Mouse (Mus musculus): ENCODE measurements around the gene Rplp2. TPM values are rescaled to one million over a fixed set of nuclear protein-coding genes. Genes with fewer than 3 reads are reported as not detected.

Rplp2 gene
- polyA plus RNA-seq, 1 experiment from 2014 or later = 684 TPM

DNA sequence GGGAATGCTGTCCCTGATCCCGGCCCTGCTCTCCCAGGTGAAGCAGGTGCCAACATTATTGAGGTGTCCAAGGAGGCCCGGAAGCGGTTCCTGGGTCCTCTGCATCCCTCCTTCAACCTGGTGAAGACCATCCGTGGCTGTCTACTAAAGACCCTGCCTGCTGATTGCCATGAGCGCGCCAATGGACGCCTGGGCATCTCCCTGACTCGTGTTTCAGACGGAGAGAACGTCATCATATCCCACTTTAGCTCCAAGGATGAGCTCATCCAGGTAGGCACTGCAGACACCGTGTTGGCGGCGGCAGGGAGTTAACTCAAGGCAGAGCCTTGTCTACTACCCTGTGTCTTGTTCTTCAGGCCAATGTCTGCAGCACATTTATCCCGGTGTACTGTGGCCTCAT, 10.1 kb downstream of the Rplp2 start:
- no peak for ATAC-seq
- WGBS = 91% methylated on average over 14 of the region's 14 CpGs

DNA sequence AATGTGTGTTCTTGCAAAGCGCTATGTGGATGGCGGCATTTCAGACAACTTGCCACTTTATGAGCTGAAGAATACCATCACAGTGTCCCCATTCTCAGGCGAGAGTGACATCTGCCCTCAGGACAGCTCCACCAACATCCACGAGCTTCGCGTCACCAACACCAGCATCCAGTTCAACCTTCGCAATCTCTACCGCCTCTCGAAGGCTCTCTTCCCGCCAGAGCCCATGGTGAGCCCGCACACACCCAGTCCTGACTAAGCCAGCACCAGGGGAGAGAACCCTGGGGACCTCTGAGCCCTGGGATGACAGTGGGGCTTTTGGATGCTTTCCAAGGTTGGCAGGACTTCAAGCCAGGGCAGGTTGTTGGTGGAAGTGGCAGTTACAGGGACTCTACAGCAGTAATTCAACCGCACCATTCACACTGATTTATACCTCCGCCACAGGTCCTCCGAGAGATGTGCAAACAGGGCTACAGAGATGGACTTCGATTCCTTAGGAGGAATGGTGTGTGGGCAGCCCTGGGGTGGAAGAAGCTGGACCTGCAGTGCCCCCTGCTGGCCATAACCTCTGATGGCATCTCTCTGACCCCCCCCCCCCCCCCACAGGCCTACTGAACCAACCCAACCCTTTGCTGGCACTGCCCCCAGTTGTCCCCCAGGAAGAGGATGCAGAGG, 11.0 kb downstream of the Rplp2 start:
- Histone ChIP-seq H3K9me3 (ENCODE audit: control insufficient read depth, low read length) (no peaks in the 10 kb centered on the region), H3K4me2 (ENCODE audit: low read length) (no peak overlapping the region), H3K27me3 (replicated peaks; ENCODE audit: control insufficient read depth, insufficient read depth, low read length) (peaks cover 25% of the 10 kb centered on the region), H3K4me1 (replicated peaks; ENCODE audit: control insufficient read depth, insufficient read depth, low read length) (peaks cover 22% of the 10 kb centered on the region), H3K9ac (replicated peaks; ENCODE audit: low read depth, low read length) (no peak overlapping the region), H3K4me3 (replicated peaks; ENCODE audit: low read length) (no peak overlapping the region), H3K36me3 (ENCODE audit: control insufficient read depth, insufficient read depth) (no peaks in the 10 kb centered on the region), H3K27ac (ENCODE audit: low read length) (no peak overlapping the region)
- ATAC-seq = no peak
- WGBS = 73% methylated on average over 15 of the region's 15 CpGs

More for the DNA sequence above, 10.1 kb downstream of the Rplp2 start:
- Histone ChIP-seq H3K4me1 (replicated peaks; ENCODE audit: control insufficient read depth, insufficient read depth, low read length) (peaks cover 22% of the 10 kb centered on the region), H3K27me3 (replicated peaks; ENCODE audit: control insufficient read depth, insufficient read depth, low read length) (peaks cover 16% of the 10 kb centered on the region), H3K27ac (ENCODE audit: low read length) (no peak overlapping the region), H3K9me3 (ENCODE audit: control insufficient read depth, low read length) (no peaks in the 10 kb centered on the region), H3K36me3 (ENCODE audit: control insufficient read depth, insufficient read depth) (no peaks in the 10 kb centered on the region), H3K9ac (replicated peaks; ENCODE audit: low read depth, low read length) (no peak overlapping the region), H3K4me2 (ENCODE audit: low read length) (no peak overlapping the region), H3K4me3 (replicated peaks; ENCODE audit: low read length) (no peak overlapping the region)

DNA sequence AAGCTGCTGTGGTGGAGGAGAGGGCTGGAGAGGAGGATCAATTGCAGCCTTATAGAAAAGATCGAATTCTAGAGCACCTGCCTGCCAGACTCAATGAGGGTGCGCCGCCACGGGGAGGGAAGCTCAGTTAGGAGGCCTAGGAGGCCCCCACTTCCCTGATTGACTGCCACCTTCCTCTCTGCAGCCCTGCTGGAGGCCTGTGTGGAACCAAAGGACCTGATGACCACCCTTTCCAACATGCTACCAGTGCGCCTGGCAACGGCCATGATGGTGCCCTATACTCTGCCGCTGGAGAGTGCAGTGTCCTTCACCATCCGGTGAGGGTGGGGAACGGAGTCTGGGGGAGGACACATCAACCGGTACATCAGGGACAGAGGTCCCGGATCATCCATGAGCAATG, 11.5 kb downstream of the Rplp2 start:
- 95% methylated on average over 11 of the region's 11 CpGs for whole genome bisulfite sequencing
- Histone ChIP-seq H3K27me3 (replicated peaks; ENCODE audit: control insufficient read depth, insufficient read depth, low read length) (peaks cover 30% of the 10 kb centered on the region), H3K36me3 (ENCODE audit: control insufficient read depth, insufficient read depth) (no peaks in the 10 kb centered on the region), H3K9ac (replicated peaks; ENCODE audit: low read depth, low read length) (no peak overlapping the region), H3K27ac (ENCODE audit: low read length) (no peak overlapping the region), H3K4me2 (ENCODE audit: low read length) (no peak overlapping the region), H3K4me1 (replicated peaks; ENCODE audit: control insufficient read depth, insufficient read depth, low read length) (peaks cover 22% of the 10 kb centered on the region), H3K4me3 (replicated peaks; ENCODE audit: low read length) (no peak overlapping the region), H3K9me3 (ENCODE audit: control insufficient read depth, low read length) (no peaks in the 10 kb centered on the region)
- ATAC-seq = no peak

DNA sequence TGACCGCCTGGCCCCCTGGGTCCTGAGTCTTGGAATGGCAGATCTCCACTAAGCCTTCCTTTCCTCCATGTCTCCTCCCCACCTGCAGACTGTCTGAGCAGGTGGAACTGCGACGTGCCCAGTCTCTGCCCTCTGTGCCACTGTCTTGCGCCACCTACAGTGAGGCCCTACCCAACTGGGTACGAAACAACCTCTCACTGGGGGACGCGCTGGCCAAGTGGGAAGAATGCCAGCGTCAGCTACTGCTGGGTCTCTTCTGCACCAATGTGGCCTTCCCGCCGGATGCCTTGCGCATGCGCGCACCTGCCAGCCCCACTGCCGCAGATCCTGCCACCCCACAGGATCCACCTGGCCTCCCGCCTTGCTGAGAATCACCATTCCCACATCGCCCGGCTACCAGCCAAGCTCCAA, 12.1 kb downstream of the Rplp2 start:
- no peak for ATAC-seq
- H3K27me3 ChIP-seq (replicated peaks; ENCODE audit: control insufficient read depth, insufficient read depth, low read length) = peaks cover 37% of the 10 kb centered on the region
- H3K9ac ChIP-seq (replicated peaks; ENCODE audit: low read depth, low read length) = no peak overlapping the region
- WGBS = 91% methylated on average over 17 of the region's 17 CpGs
- H3K36me3 ChIP-seq (ENCODE audit: control insufficient read depth, insufficient read depth) = no peaks in the 10 kb centered on the region
- no peak overlapping the region for H3K27ac ChIP-seq (ENCODE audit: low read length)
- peaks cover 21% of the 10 kb centered on the region for H3K4me1 ChIP-seq (replicated peaks; ENCODE audit: control insufficient read depth, insufficient read depth, low read length)
- no peaks in the 10 kb centered on the region for H3K9me3 ChIP-seq (ENCODE audit: control insufficient read depth, low read length)
- H3K4me3 ChIP-seq (replicated peaks; ENCODE audit: low read length) = no peak overlapping the region
- no peak overlapping the region for H3K4me2 ChIP-seq (ENCODE audit: low read length)

DNA sequence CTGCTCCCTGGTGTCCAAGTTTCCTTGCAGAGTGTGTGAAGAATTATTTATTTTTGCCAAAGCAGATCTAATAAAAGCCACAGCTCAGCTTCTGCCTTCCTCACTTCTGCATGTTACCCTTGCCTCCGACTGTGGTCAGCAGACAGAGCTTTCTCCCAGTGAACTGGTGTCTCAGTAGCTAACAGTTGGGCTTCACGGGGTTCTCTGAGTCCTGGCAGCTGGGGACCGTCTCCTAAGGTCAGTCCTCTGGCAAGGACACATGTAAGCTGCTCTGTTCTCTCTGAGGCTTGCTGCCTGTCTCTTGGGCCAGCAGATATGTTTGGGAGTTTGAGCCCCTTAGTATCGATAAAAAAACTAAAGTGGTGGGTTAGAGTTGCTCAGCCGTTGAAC, 12.8 kb downstream of the Rplp2 start:
- 78% methylated on average over 5 of the region's 5 CpGs for WGBS

DNA sequence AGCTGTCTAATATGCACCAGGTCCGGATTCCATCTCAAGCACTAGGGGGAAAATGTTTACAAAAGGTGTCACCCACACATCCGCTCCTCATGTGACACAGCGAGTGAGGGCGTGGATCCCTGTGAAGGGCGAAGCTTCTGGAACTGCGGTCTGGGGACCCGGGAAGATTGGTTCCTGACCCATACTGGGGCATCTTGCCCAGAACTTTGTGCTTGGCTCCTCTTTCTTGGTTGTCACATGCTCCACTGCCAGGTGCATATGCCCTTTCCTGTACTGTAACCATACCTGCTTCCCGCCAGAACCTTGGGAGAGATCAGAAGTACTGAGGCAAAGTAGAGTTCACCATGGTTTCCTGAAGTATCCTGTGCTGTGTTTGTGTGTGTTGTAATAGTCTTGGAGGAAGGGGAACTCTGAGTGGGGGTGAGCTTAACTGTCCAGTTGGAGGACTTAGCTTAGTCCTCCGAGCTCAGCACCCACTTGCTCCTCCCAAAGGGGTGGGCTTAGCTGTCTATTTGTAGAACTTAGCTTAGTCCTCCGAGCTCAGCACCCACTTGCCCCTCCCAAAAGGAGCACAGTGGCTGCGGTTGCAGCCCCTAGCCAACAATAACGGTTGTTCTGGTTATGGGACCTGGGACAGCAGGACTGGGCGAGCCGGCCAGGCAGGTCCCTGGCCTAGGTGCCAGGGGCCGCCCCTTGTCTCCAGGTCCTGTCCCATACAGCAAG, 13.4 kb downstream of the Rplp2 start, which contains the start of gene Cracr2b:
Gene Cracr2b (plus strand): TSS at position 704 of the 723 bp plus-strand sequence.
- Histone ChIP-seq H3K36me3 (ENCODE audit: control insufficient read depth, insufficient read depth) (no peaks in the 10 kb centered on the region), H3K27me3 (replicated peaks; ENCODE audit: control insufficient read depth, insufficient read depth, low read length) (peaks cover 49% of the 10 kb centered on the region)

More for the DNA sequence above, 12.8 kb downstream of the Rplp2 start:
- H3K4me3 ChIP-seq (replicated peaks; ENCODE audit: low read length) = no peak overlapping the region
- no peak overlapping the region for H3K4me2 ChIP-seq (ENCODE audit: low read length)
- no peak overlapping the region for H3K27ac ChIP-seq (ENCODE audit: low read length)
- peaks cover 44% of the 10 kb centered on the region for H3K27me3 ChIP-seq (replicated peaks; ENCODE audit: control insufficient read depth, insufficient read depth, low read length)
- no peaks in the 10 kb centered on the region for H3K9me3 ChIP-seq (ENCODE audit: control insufficient read depth, low read length)
- no peak for ATAC-seq
- peaks cover 18% of the 10 kb centered on the region for H3K4me1 ChIP-seq (replicated peaks; ENCODE audit: control insufficient read depth, insufficient read depth, low read length)
- H3K9ac ChIP-seq (replicated peaks; ENCODE audit: low read depth, low read length) = no peak overlapping the region
- H3K36me3 ChIP-seq (ENCODE audit: control insufficient read depth, insufficient read depth) = no peaks in the 10 kb centered on the region

DNA sequence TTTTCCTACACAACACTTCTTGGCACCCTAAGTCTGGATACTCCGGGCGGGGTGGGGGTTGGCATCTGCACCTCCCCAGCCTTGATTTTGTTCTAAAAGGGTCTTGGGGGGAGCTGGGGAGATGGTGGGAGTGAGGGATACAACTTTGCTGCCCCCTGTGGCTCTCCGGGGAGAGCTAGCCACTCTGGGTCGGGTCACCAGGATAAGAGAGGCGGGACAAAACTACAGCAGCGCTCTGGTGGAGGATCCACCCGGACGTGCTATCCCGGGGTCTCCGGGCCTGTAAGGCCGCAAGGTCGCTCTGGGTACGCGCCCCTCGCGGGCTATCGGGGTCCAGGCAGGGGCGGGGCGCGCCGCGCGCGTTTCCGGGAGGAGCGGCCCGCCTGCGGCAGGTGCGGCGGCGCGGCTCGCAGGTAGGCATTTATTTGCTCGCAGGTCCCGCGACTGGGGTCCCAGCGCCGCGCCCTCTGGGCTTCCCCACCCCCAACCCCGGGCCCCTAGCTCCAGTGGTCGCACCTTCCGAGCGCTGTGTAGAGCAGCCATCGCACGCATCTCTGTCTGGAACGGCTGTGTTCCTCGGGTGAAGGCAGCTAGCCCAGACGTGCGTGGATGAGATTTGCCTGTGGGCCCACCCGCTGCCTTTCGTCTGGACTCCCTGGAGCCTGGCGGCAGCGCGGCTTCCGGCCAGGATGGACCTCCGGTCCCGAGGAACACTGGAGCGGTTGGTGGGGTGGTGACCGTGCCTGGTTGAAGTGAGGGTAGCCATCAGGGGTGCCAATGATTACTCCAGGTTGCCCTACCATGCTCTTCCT, 14.6 kb downstream of the Rplp2 start:
- WGBS = 2% methylated on average over 54 of the region's 59 CpGs
- Histone ChIP-seq H3K4me3 (replicated peaks; ENCODE audit: low read length) (peak overlapping the region; percentile 36), H3K9ac (replicated peaks; ENCODE audit: low read depth, low read length) (peak overlapping the region; percentile 38), H3K27me3 (replicated peaks; ENCODE audit: control insufficient read depth, insufficient read depth, low read length) (peaks cover 59% of the 10 kb centered on the region), H3K4me2 (ENCODE audit: low read length) (peak overlapping the region; percentile 54), H3K36me3 (ENCODE audit: control insufficient read depth, insufficient read depth) (no peaks in the 10 kb centered on the region), H3K27ac (ENCODE audit: low read length) (no peak overlapping the region), H3K9me3 (ENCODE audit: control insufficient read depth, low read length) (no peaks in the 10 kb centered on the region), H3K4me1 (replicated peaks; ENCODE audit: control insufficient read depth, insufficient read depth, low read length) (peaks cover 12% of the 10 kb centered on the region)
- no peak for ATAC-seq

More for the DNA sequence above, 13.4 kb downstream of the Rplp2 start, which contains the start of gene Cracr2b:
- Histone ChIP-seq H3K4me3 (replicated peaks; ENCODE audit: low read length) (peak within 1 kb of the TSS; percentile 36), H3K27ac (ENCODE audit: low read length) (no peak within 1 kb of the TSS), H3K4me2 (ENCODE audit: low read length) (peak within 1 kb of the TSS; percentile 54), H3K9ac (replicated peaks; ENCODE audit: low read depth, low read length) (peak within 1 kb of the TSS; percentile 38), H3K4me1 (replicated peaks; ENCODE audit: control insufficient read depth, insufficient read depth, low read length) (peaks cover 19% of the 10 kb centered on the region), H3K9me3 (ENCODE audit: control insufficient read depth, low read length) (no peaks in the 10 kb centered on the region)
- ATAC-seq = no peak
- WGBS = 71% methylated on average over 15 of the region's 15 CpGs

DNA sequence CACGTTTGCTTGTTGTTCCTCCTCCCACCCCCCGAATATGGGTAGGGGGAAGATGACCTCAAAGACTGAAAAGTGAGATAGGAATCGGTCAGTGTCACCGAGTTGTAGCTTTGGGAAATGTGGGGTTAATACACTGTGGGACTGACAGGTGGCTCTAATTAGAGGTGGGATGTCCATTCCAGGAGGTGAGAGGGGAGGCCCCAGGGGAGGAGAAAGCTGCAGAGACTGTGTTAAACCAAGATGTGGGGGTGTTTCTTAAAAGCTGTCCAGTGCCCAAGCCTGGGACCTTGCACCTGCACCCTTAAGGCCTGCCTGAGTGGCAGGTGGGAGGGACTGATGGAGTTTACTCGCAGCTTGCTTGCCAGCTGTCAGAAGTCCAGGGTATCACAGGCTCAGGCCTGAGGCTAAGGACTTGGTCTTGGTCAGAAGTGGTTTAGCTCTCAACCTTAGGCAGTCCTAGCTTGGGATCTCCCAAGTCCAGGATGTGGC, 15.2 kb downstream of the Rplp2 start:
- ATAC-seq = no peak
- Histone ChIP-seq H3K4me3 (replicated peaks; ENCODE audit: low read length) (no peak overlapping the region; the same call in 1 of the 2 replicates), H3K9ac (replicated peaks; ENCODE audit: low read depth, low read length) (no peak overlapping the region; the same call in 1 of the 2 replicates)

More for the DNA sequence above, 15.2 kb downstream of the Rplp2 start:
- Histone ChIP-seq H3K4me2 (ENCODE audit: low read length) (no peak overlapping the region), H3K36me3 (ENCODE audit: control insufficient read depth, insufficient read depth) (no peaks in the 10 kb centered on the region), H3K4me1 (replicated peaks; ENCODE audit: control insufficient read depth, insufficient read depth, low read length) (peaks cover 19% of the 10 kb centered on the region), H3K27ac (ENCODE audit: low read length) (no peak overlapping the region), H3K27me3 (replicated peaks; ENCODE audit: control insufficient read depth, insufficient read depth, low read length) (peaks cover 59% of the 10 kb centered on the region), H3K9me3 (ENCODE audit: control insufficient read depth, low read length) (no peaks in the 10 kb centered on the region)
- WGBS = 17% methylated on average over 5 of the region's 5 CpGs
